Comparison of ENCODE assay signal across 4 mouse cellular contexts in genomic region chr2:84016291-84016690, GRCm38 (mm10).
DNase-seq lines count a peak whose midpoint lies in the region.

No protein-coding gene starts in this region.

- DNase-seq in CD4-positive, CD25-positive, alpha-beta regulatory T cell, adult 2 months (ENCODE audit: low read depth, low spot score): peak; percentile 24
- DNase-seq in T-cell, adult 2 months (ENCODE audit: low spot score): peak; percentile 70
- DNase-seq in naive thymus-derived CD4-positive, alpha-beta T cell, adult 2 months (ENCODE audit: low read depth): peak; percentile 86
- DNase-seq in thymus, postnatal 14 days: peak; percentile 25

Comparison
In these comparisons a context has a peak if more than half of its experiments do, and no peak if none do; other contexts are left out.
1. Peak in every context shown above with its lines: DNase-seq.
2. DNase-seq: peak in every context shown above with its lines; median percentile 86 in naive thymus-derived CD4-positive, alpha-beta T cell, adult 2 months; 70 in T-cell, adult 2 months; 25 in thymus, postnatal 14 days; 24 in CD4-positive, CD25-positive, alpha-beta regulatory T cell, adult 2 months.